Mouse (Mus musculus) intestine, postnatal 0 days (tissue): ENCODE measurements around the gene Rbpms2. TPM values are rescaled to one million over a fixed set of nuclear protein-coding genes. Genes with fewer than 3 reads are reported as not detected.

Experiments used
- ATAC-seq: fragments of 200-750 bp; cut with Nextera tagmentation; 2 replicates; pipeline ENCODE4 v1.8.0; 2017; ENCODE audit warnings: mild to moderate bottlenecking, moderate TSS enrichment, moderate library complexity
- H3K27ac ChIP-seq: fragments of 300-500 bp; sonication (generic); 2 replicates; pipeline ENCODE4 v1.5.1; 2014; ENCODE audit warnings: mild to moderate bottlenecking, low read depth, low read length, moderate library complexity
- H3K27me3 ChIP-seq: fragments of 300-500 bp; sonication (generic); replicated peaks from 2 replicates; pipeline ENCODE4 v1.6.1; 2014; ENCODE audit warnings: low read length, mixed read lengths; ENCODE audit not compliant: control insufficient read depth, insufficient read depth
- H3K36me3 ChIP-seq: fragments of 300-500 bp; sonication (generic); 2 replicates; pipeline ENCODE4 v1.6.1; 2014; ENCODE audit warnings: mild to moderate bottlenecking, moderate library complexity; ENCODE audit not compliant: control insufficient read depth, insufficient read depth
- H3K4me1 ChIP-seq: fragments of 300-500 bp; sonication (generic); replicated peaks from 2 replicates; pipeline ENCODE4 v1.6.1; 2014; ENCODE audit warnings: antibody characterized with exemption, low read length, mixed read lengths; ENCODE audit not compliant: control insufficient read depth, insufficient read depth
- H3K4me2 ChIP-seq: fragments of 300-500 bp; sonication (generic); replicated peaks from 2 replicates; pipeline ENCODE4 v1.6.1; 2014; ENCODE audit warnings: low read depth, mild to moderate bottlenecking, moderate library complexity
- H3K4me3 ChIP-seq: fragments of 300-500 bp; sonication (generic); 2 replicates; pipeline ENCODE4 v1.5.1; 2014; ENCODE audit warnings: low read depth, low read length
- H3K9ac ChIP-seq: fragments of 300-500 bp; sonication (generic); 2 replicates; pipeline ENCODE4 v1.6.1; 2014; ENCODE audit warnings: mild to moderate bottlenecking, low read depth, low read length
- H3K9me3 ChIP-seq: fragments of 300-500 bp; sonication (generic); 2 replicates; pipeline ENCODE4 v1.6.1; 2016; ENCODE audit warnings: mixed run types; ENCODE audit not compliant: control insufficient read depth
- CTCF ChIP-seq: sonication (generic); IDR thresholded peaks from 2 replicates; pipeline ENCODE4 v1.5.1; 2016; ENCODE audit warnings: low read depth, mild to moderate bottlenecking, control low read depth, antibody characterized with exemption, moderate library complexity
- WGBS: fragments of 180-500 bp; shearing (Covaris S2); extraction: QIAGEN DNeasy Blood & Tissue Kit; methylation state at CpG from one replicate; pipeline ENCODE4 v1.1.7; 2014; 5-methylcytosine and 5-hydroxymethylcytosine counted together
- polyA plus RNA-seq: library from polyadenylated mRNA; unstranded; fragments of >200 nt; fragmentation: Nextera tagmentation; extraction: Ambion mirVana; gene quantifications from 2 replicates; pipeline ENCODE4 v1.2.1, GENCODE M21; 2015

The Rbpms2 gene
- polyA plus RNA-seq, 1 experiment from 2014 or later = 21.4 TPM

DNA sequence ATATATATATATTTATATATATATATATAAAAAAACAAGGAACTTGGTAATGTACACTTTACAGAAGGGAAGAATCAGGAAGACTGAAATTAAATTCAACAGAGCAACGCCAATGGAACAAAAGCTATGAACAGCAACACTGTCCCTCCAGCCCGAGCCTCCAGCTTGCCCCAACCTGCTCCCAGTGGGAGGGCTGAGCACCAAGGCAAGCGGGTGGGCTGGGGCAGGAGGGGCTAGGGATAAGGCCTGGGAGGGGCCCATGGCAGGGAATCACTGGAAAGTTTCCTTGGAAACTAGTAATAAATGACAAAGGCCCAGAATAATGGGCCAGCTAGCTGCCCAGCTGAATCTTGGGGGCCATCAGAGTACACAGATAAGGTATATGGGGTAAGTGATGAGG, 63.0 kb downstream of the Rbpms2 start:
- Histone ChIP-seq H3K27me3 (no peaks in the 10 kb centered on the region), H3K27ac (no peak overlapping the region), H3K4me2 (no peak overlapping the region), H3K4me3 (no peak overlapping the region), H3K9me3 (no peaks in the 10 kb centered on the region), H3K4me1 (no peaks in the 10 kb centered on the region), H3K9ac (no peak overlapping the region), H3K36me3 (peaks cover 52% of the 10 kb centered on the region)
- ATAC-seq = no peak
- 57% methylated on average over 3 of the region's 3 CpGs for WGBS
- no peak for TF ChIP-seq CTCF

DNA sequence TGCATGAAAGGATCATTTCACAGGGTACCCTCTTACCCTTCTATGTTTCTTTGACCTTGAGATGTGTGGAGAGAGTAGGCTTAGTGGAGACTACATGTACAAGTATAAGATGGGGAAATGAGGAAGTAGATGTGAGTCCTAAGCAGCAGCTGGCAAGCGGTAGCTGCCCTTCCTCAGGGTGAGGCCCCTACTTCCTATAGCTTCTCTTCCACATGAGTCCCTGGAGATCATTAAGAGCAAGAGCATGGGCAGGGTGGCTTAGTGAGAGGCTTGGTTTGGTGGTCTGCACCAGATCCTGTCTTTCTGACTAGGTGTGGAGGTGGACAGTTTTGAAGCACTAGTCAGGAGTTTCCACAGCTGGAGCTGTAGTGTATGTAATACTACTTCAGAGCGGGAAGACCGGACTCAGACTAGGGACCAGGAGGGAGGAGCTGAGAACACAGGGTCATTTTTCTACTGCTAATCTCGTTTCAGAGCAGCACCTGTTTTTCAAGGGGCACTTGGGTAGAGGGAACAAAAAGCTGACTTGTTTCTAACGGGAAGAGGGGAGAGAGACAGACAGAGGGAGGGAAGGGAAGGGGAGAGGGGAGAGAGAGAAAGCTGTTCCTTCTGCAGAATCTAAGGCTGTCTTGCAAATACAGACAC, 63.6 kb downstream of the Rbpms2 start:
- peak; percentile 59 for ATAC-seq

DNA sequence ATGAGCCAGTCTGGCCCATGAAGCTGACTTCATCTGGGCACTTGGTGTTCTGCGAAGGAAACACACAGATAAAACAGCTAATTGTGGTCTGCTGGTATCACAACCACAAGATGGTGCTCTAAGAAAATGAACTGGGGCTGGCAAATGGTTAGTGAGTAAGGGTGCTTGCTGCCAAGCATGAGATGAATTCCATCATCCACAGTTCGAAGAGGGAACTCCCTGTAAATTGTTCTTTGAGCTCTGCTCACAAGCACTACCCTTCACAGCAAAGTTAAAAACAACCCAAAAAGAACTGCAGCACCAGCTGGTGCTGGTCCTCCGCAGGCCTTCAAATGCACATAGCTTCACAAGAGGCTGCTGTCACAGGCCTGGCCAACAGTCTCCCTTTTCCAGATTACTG, 66.2 kb downstream of the Rbpms2 start:
- peaks cover 60% of the 10 kb centered on the region for H3K36me3 ChIP-seq
- WGBS = 66% methylated on average over 3 of the region's 3 CpGs
- no peaks in the 10 kb centered on the region for H3K27me3 ChIP-seq
- no peak overlapping the region for H3K9ac ChIP-seq
- no peak overlapping the region for H3K4me2 ChIP-seq
- H3K27ac ChIP-seq = no peak overlapping the region
- peak; percentile 76 for TF ChIP-seq CTCF
- no peak for ATAC-seq
- no peak overlapping the region for H3K4me3 ChIP-seq
- H3K4me1 ChIP-seq = no peaks in the 10 kb centered on the region
- H3K9me3 ChIP-seq = no peaks in the 10 kb centered on the region

More for the DNA sequence above, 63.6 kb downstream of the Rbpms2 start:
- 19% methylated on average over 5 of the region's 5 CpGs for WGBS
- Histone ChIP-seq H3K36me3 (peaks cover 50% of the 10 kb centered on the region), H3K27me3 (no peaks in the 10 kb centered on the region), H3K4me1 (no peaks in the 10 kb centered on the region), H3K4me2 (no peak overlapping the region), H3K9ac (no peak overlapping the region), H3K4me3 (no peak overlapping the region), H3K9me3 (no peaks in the 10 kb centered on the region), H3K27ac (no peak overlapping the region)
- TF ChIP-seq CTCF = no peak

DNA sequence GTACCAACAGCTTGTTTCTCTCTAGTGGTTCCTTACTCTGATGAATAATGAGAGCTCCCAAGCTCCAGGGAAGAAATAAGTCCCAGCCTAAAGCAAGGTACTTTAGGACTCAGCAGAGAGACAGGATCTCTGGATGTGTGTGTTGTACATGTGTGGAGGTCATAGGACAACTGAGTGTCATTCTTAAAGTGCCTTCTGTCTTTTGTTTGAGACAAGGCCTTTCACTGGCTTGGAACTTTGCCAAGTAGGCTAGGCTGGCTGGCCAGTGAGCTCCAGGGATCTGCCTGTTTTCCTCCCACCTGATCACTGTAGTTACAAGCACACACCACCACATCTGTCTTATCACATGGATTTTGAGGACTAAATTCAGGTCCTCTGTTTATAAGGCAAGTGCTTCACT, 66.9 kb downstream of the Rbpms2 start:
- Histone ChIP-seq H3K36me3 (peaks cover 65% of the 10 kb centered on the region), H3K9me3 (no peaks in the 10 kb centered on the region), H3K27me3 (no peaks in the 10 kb centered on the region), H3K4me1 (no peaks in the 10 kb centered on the region), H3K4me3 (no peak overlapping the region), H3K27ac (peak overlapping the region; percentile 21; the same call in 1 of the 2 replicates), H3K4me2 (no peak overlapping the region), H3K9ac (no peak overlapping the region)
- no peak for TF ChIP-seq CTCF
- no peak for ATAC-seq

DNA sequence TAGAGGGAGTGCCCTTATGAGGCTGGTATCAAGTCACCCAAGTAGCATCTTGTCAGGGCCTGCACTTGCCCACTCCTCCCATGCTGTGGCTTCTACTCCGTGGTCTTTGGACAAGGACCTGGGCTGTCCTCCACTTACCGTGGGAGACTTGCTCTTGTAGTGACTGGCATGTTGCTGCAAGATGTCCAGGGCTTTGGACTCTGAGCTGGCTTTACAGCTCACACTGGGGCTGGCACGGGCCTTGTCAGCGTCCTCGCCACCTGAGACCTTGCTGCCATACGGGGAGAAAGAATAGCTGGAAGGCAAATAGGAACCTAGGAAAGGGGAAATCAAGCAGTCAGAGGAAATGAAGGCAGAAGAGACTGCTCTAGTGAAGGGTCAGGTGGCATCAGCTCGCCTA, 67.9 kb downstream of the Rbpms2 start:
- Histone ChIP-seq H3K27me3 (no peaks in the 10 kb centered on the region), H3K36me3 (peaks cover 65% of the 10 kb centered on the region), H3K9me3 (no peaks in the 10 kb centered on the region), H3K4me3 (no peak overlapping the region), H3K4me2 (no peak overlapping the region), H3K9ac (no peak overlapping the region), H3K27ac (peak overlapping the region; percentile 41; the same call in 1 of the 2 replicates), H3K4me1 (no peaks in the 10 kb centered on the region)
- no peak for ATAC-seq
- TF ChIP-seq CTCF = no peak
- 83% methylated on average over 7 of the region's 7 CpGs for WGBS

DNA sequence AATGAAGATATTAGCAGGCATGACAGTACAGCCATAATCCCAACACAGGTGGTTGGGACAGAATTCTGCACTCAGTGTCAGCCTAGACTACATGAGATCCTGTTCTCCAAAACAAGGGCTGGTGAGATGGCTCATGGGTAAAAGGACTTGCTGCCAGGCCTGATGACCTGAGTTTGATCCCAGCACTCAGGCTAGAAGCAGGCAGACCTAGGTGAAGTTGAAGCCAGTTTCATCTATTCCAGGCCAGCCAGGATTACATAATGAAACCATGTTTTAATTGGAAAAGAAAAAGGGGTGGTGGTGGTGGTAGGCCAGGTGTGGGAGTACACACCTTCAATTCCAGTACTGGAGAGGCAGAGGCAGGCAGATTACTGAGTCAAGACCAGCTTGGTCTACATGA, 68.5 kb downstream of the Rbpms2 start:
- H3K4me2 ChIP-seq = no peak overlapping the region
- peaks cover 69% of the 10 kb centered on the region for H3K36me3 ChIP-seq
- no peak overlapping the region for H3K27ac ChIP-seq

DNA sequence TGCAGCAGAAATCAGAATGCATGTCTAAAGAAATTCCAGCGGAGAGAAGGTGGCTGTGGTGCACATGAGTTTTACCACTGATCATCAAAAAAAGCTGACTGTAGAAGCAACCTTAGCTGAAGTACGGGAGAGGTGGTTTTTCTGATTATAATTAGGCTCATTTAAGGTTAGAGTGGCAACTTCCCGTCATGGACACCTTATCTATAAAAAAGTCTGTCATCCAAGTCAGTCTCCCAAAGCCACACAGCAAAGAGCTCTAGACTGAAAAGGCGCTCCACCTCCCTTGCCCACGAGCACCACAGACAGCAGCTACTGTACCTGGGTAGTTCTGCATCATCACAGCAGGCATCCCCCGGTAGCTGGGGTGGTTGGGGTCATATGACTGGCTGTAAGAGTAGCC, 71.1 kb downstream of the Rbpms2 start:
- no peak for ATAC-seq
- WGBS = 93% methylated on average over 6 of the region's 6 CpGs
- no peak overlapping the region for H3K4me3 ChIP-seq
- H3K36me3 ChIP-seq = peaks cover 73% of the 10 kb centered on the region
- H3K27ac ChIP-seq = no peak overlapping the region
- H3K4me2 ChIP-seq = no peak overlapping the region
- no peaks in the 10 kb centered on the region for H3K27me3 ChIP-seq
- H3K9ac ChIP-seq = no peak overlapping the region
- no peak for TF ChIP-seq CTCF
- no peaks in the 10 kb centered on the region for H3K4me1 ChIP-seq
- H3K9me3 ChIP-seq = no peaks in the 10 kb centered on the region

More for the DNA sequence above, 68.5 kb downstream of the Rbpms2 start:
- Histone ChIP-seq H3K9me3 (no peaks in the 10 kb centered on the region), H3K9ac (no peak overlapping the region), H3K4me1 (no peaks in the 10 kb centered on the region), H3K27me3 (no peaks in the 10 kb centered on the region), H3K4me3 (no peak overlapping the region)
- ATAC-seq = no peak
- no peak for TF ChIP-seq CTCF
